Mouse (Mus musculus) limb, embryonic 11.5 days (tissue): ENCODE data around the gene Oaz3. TPM values are rescaled to one million over a fixed set of nuclear protein-coding genes. Genes with fewer than 3 reads are reported as not detected.
A peak's percentile ranks its signal among the peaks of the same experiment; 100 is the strongest.

ENCODE experiments used
- ATAC-seq: fragments of 200-750 bp; cut with Nextera tagmentation; 2 replicates; pipeline ENCODE4 v1.8.0; 2017; ENCODE audit warnings: low read depth; ENCODE audit not compliant: insufficient number of reproducible peaks, low FRiP score, low TSS enrichment
- DNase-seq: peaks from one replicate; pipeline ENCODE4 v3.0.0-alpha.2; 2015; ENCODE audit warnings: low spot score
- H3K27ac ChIP-seq: fragments of 300-500 bp; sonication (generic); replicated peaks from 2 replicates; pipeline ENCODE4 v1.5.1; 2014; ENCODE audit warnings: low read depth, mild to moderate bottlenecking, low read length
- H3K27me3 ChIP-seq: fragments of 300-500 bp; sonication (generic); 2 replicates; pipeline ENCODE4 v1.6.1; 2014; ENCODE audit warnings: mild to moderate bottlenecking, low read length, mixed read lengths; ENCODE audit not compliant: control insufficient read depth, insufficient read depth
- H3K36me3 ChIP-seq: fragments of 300-500 bp; sonication (generic); 2 replicates; pipeline ENCODE4 v1.6.1; 2014; ENCODE audit warnings: mild to moderate bottlenecking, low read length, moderate library complexity, mixed read lengths; ENCODE audit not compliant: control insufficient read depth, insufficient read depth
- H3K4me1 ChIP-seq: fragments of 300-500 bp; sonication (generic); 2 replicates; pipeline ENCODE4 v1.6.1; 2014; ENCODE audit warnings: low read length, mixed read lengths; ENCODE audit not compliant: control insufficient read depth, insufficient read depth
- H3K4me2 ChIP-seq: fragments of 300-500 bp; sonication (generic); 2 replicates; pipeline ENCODE4 v1.6.1; 2014; ENCODE audit warnings: low read depth, mild to moderate bottlenecking, moderate library complexity; ENCODE audit not compliant: severe bottlenecking
- H3K4me3 ChIP-seq: fragments of 300-500 bp; sonication (generic); 2 replicates; pipeline ENCODE4 v1.5.1; 2014; ENCODE audit warnings: low read depth, low read length
- H3K9ac ChIP-seq: fragments of 300-500 bp; sonication (generic); 2 replicates; pipeline ENCODE4 v1.6.1; 2014; ENCODE audit warnings: mild to moderate bottlenecking, low read length
- H3K9me3 ChIP-seq: fragments of 300-500 bp; sonication (generic); 2 replicates; pipeline ENCODE4 v1.6.1; 2016; ENCODE audit warnings: low read length; ENCODE audit not compliant: control insufficient read depth
- WGBS: fragments of 180-500 bp; shearing (Covaris S2); extraction: QIAGEN DNeasy Blood & Tissue Kit; methylation state at CpG from one replicate; pipeline ENCODE4 v1.1.7; 2014; 5-methylcytosine and 5-hydroxymethylcytosine counted together
- polyA plus RNA-seq: library from polyadenylated mRNA; unstranded; fragments of >200 nt; fragmentation: Nextera tagmentation; extraction: Ambion mirVana; gene quantifications from 2 replicates; pipeline ENCODE4 v1.2.1, GENCODE M21; 2014

Gene Oaz3
- polyA plus RNA-seq, 1 experiment from 2014 or later, result 0.36 TPM

DNA sequence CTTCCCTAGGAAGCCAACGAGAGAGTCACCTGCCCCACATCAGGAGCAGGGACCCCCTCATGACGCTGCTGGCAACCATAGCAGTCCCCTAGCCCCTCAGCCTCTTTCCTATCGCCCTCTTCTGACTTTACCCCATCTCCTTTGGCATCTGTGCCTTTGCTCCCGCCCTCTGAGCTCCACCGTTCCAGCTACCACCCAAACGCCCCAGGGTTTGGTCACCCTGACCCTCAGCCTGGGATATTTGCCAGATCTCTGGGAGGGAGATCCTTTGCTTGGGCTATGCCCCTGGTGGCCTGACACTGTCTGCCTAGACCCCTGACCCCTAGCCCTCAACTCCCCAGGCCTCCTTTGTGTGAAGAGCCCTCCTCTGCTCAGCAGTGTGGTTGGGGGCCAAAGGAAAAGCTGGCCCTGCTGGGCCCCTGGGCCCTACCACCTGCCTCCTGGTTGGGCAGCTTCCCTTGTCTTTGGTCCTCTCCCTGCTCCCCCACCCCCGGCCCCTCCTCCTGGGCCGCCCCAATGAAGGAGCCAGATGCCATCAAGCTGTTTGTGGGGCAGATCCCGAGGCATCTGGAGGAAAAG is 35.0 kb upstream of the Oaz3 start:
- Histone ChIP-seq H3K9me3 (no peaks in the 10 kb centered on the region), H3K4me1 (peaks cover 8% of the 10 kb centered on the region; the same call in 1 of the 2 replicates), H3K27me3 (peaks cover 8% of the 10 kb centered on the region; the same call in 1 of the 2 replicates), H3K9ac (no peak overlapping the region), H3K27ac (no peak overlapping the region), H3K36me3 (no peaks in the 10 kb centered on the region), H3K4me3 (0 out of 2 replicates have a peak overlapping the region, but pooled peaks have one; percentile 3), H3K4me2 (no peak overlapping the region)
- ATAC-seq (no peak), DNase-seq (no peak)
- 13% methylated on average over 9 of the region's 9 CpGs for WGBS

DNA sequence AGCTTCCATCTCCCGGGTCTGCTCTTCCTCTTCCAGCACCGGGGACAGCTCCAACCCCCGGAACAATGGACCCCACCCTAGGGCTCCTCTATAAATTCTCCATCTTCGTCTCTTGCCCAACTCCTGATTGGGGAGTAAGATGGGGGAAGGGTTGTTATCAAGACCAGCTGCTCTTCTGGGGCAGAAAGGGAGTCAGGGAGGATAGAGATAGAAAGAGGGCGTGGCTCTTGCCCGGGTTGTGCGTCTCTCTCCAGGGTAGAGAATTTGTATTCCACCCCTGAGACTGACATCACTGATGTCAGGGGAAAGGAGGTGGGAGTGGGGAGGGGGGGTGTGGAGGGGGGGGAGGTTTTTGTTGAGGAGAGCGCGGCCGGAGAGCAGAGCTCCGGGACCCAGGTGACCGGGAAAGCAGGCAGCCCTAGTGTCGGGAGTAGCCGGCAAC is 34.3 kb upstream of the Oaz3 start, which contains the start of gene Celf3:
Gene Celf3 (plus strand): TSS at position 315 of the 442 bp plus-strand sequence.
- Histone ChIP-seq H3K27me3 (peaks cover 8% of the 10 kb centered on the region; the same call in 1 of the 2 replicates), H3K4me3 (0 out of 2 replicates have a peak within 1 kb of the TSS, but pooled peaks have one; percentile 3), H3K36me3 (no peaks in the 10 kb centered on the region), H3K4me2 (no peak within 1 kb of the TSS), H3K9me3 (no peaks in the 10 kb centered on the region), H3K4me1 (peaks cover 8% of the 10 kb centered on the region; the same call in 1 of the 2 replicates), H3K27ac (no peak within 1 kb of the TSS), H3K9ac (no peak within 1 kb of the TSS)
- under 1% methylated on average over 12 of the region's 14 CpGs for WGBS
- DNase-seq (peak; percentile 53), ATAC-seq (0 out of 2 replicates have a peak, but pooled peaks have one; percentile 26)

DNA sequence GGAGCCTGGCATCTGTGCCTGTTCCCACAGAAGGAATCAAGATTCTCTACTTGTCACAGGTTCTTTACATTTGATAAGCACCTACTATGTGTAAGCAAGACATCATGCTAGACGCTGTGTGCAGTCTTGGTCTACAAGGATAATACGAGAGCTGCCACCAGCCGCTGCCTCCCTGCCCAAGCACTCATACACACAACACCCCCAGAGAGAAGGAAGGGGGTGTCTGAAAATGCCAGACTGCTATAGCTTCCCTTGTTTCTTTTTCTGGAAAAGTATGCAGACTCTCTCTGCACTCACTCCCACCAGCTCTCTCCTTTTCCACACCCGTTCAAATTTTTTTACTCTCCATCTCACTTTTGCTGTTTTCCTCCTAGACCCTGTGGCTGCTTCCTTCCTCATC is 33.7 kb upstream of the Oaz3 start:
- H3K27ac ChIP-seq, result no peak overlapping the region
- WGBS, result 63% methylated on average over 4 of the region's 4 CpGs
- H3K9ac ChIP-seq, result no peak overlapping the region
- DNase-seq (no peak), ATAC-seq (no peak)
- peaks cover 9% of the 10 kb centered on the region for H3K4me1 ChIP-seq
- H3K27me3 ChIP-seq, result peaks cover 8% of the 10 kb centered on the region; the same call in 1 of the 2 replicates
- no peaks in the 10 kb centered on the region for H3K36me3 ChIP-seq
- no peak overlapping the region for H3K4me2 ChIP-seq
- H3K4me3 ChIP-seq, result no peak overlapping the region
- H3K9me3 ChIP-seq, result no peaks in the 10 kb centered on the region

DNA sequence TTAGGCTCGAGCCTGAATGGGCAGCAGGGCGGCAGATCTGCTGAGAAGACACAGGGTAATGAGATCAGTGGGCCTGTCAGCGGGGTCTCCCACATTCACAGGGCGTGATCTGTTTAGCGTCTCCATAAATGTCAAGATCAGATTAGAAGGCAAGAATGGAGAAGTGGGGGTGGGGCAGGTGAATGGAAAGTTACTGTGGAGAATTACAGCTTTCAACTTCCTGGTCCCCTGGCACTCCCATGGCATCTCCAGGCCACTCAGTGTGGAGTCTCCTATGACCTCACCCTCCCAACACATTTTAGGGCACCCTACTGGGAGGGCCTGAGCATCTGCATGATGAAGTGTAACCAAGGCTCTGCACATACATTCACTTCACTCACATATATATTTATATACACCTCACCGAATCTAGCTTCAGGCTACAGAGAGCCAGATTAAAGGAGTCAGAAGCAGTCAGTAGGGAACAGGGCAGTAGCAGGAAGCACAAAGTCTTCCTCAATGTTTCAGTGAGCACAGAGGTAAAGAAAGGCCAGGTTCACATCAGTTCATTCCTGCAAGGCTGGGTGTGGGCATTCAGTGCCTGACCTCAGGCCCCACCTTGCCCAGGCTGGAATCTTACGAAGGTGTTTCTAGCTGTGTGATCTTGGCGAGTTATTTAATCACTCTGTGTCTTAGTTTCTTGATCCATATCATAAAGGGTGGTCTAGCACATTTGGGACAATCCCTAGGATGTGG is 32.8 kb upstream of the Oaz3 start:
- Histone ChIP-seq H3K9ac (no peak overlapping the region), H3K4me1 (peaks cover 13% of the 10 kb centered on the region)
- 34% methylated on average over 8 of the region's 8 CpGs for WGBS

DNA sequence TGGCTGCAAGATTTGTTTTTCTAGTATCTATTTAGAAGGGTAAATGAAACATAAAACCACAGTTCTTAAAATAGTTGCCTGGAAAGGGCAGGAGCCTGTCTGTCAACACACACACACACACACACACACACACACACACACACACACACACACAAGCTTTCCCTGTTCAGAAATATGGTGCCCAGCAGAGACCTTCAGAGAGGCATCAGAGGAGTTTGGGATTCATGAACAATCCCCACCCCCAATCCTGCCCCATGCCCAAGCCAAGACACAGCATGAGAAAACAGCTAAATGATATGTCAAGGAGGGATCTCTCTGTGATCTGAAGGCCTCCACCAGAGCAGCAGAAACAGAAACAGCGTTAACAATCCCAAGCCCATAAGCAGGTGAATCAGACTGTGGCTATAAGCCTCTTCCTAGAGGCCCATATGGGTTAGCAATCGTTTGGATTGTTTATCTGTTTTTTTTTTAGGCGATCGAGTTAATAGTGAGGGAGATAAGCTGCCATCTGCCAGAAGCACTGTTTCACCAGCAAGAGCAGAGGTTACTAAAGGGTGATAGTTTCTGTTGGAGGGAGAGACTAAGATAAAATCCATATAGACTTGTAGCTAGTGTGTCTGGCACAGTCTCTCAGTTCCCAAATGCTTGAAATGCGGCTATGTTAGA is 30.0 kb upstream of the Oaz3 start:
- ATAC-seq (no peak), DNase-seq (no peak)
- WGBS, result 67% methylated on average over 5 of the region's 5 CpGs
- H3K4me3 ChIP-seq, result no peak overlapping the region
- H3K36me3 ChIP-seq, result no peaks in the 10 kb centered on the region
- H3K9ac ChIP-seq, result no peak overlapping the region
- peaks cover 9% of the 10 kb centered on the region; the same call in 1 of the 2 replicates for H3K4me1 ChIP-seq
- H3K9me3 ChIP-seq, result no peaks in the 10 kb centered on the region
- 0 out of 2 replicates have a peak, but pooled peaks cover 2% of the 10 kb centered on the region for H3K27me3 ChIP-seq
- H3K4me2 ChIP-seq, result no peak overlapping the region
- H3K27ac ChIP-seq, result no peak overlapping the region

More for the DNA sequence above, 32.8 kb upstream of the Oaz3 start:
- DNase-seq (peak; percentile 36), ATAC-seq (no peak)
- H3K27ac ChIP-seq, result no peak overlapping the region
- H3K4me3 ChIP-seq, result no peak overlapping the region
- peaks cover 8% of the 10 kb centered on the region; the same call in 1 of the 2 replicates for H3K27me3 ChIP-seq
- H3K9me3 ChIP-seq, result no peaks in the 10 kb centered on the region
- no peaks in the 10 kb centered on the region for H3K36me3 ChIP-seq
- no peak overlapping the region for H3K4me2 ChIP-seq

DNA sequence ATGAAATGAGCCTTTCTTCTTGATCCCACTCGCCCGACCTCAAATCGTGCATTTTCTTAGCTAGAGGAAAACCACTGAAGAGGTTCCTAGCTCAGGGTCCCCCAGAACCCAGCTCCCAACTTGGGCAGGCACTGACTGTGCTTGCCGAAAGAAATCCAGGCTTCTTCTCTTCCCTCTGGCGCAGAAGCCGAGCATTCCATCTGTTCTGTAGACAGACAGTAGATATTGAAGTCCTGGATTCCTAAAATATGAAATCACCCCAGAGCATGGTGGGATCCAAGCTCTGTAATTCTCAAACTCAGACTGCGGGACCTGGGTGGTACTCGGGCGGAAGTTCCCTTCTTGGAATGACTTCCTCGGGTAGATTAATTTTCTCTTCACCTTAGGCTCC is 29.4 kb upstream of the Oaz3 start:
- 49% methylated on average over 10 of the region's 10 CpGs for WGBS
- Histone ChIP-seq H3K27me3 (no peaks in the 10 kb centered on the region), H3K36me3 (no peaks in the 10 kb centered on the region), H3K9ac (no peak overlapping the region), H3K4me2 (peak overlapping the region; percentile 46; the same call in 1 of the 2 replicates), H3K4me1 (peaks cover 9% of the 10 kb centered on the region; the same call in 1 of the 2 replicates), H3K9me3 (no peaks in the 10 kb centered on the region), H3K27ac (no peak overlapping the region), H3K4me3 (no peak overlapping the region)
- no peak for DNase-seq
- no peak for ATAC-seq

DNA sequence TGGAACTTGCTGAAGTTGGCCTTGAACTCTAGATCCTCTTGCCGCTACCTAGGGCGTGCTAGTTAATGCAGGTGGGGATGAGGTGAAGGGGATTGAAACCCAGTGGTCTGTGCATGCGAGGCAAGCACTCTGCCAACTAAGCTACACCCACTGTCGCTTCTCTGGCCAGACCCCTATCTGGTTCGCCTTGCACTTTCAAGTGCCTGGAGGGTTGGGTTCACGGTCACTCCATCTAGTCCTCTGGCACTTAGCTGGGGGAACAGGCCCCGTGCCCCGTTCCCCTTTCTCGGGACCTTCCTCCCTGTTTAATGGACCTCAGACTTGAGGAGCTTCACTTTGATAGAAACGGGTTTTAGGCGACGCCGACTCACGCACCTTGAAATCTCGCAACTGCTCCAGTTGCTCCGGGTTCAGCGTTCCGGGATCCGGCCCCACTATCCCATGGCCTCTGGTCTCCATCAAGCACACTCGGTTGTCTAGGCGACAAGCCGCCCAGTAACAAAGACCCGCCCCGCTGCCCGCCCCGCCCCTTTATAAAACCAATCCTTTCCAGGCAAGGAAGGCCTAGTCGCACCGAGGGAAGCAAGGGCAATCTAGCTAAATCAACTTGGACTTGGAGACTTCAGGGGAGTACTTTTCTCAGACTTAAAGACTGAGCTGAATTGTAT is 28.9 kb upstream of the Oaz3 start:
- H3K4me1 ChIP-seq, result peaks cover 9% of the 10 kb centered on the region; the same call in 1 of the 2 replicates
- peak overlapping the region; percentile 46 for H3K4me2 ChIP-seq
- no peaks in the 10 kb centered on the region for H3K9me3 ChIP-seq
- peak overlapping the region; percentile 19; the same call in 1 of the 2 replicates for H3K4me3 ChIP-seq
- no peaks in the 10 kb centered on the region for H3K27me3 ChIP-seq
- no peak overlapping the region for H3K9ac ChIP-seq
- ATAC-seq (peak; percentile 86), DNase-seq (peak; percentile 85)
- WGBS, result 7% methylated on average over 28 of the region's 28 CpGs
- H3K36me3 ChIP-seq, result no peaks in the 10 kb centered on the region
- H3K27ac ChIP-seq, result no peak overlapping the region

DNA sequence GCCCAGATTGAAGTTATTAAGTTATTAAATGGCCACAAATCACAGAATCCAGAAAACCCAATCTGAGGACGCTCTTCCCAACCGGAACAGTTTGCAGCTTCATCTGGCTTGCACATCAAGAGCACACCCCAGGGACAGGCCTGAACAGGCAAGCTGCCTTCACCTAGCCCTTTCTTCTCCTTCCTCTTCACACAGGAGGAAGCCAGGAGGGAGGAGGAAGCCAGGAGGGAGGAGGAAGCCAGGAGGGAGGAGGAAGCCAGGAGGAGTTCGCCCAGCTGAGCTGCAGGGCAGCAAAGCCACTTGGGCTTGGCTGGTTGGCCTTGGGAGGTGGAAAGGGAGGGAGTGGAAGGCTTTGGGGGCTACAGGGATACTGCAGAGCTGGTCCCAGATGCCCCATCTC is 25.2 kb upstream of the Oaz3 start:
- Histone ChIP-seq H3K36me3 (no peaks in the 10 kb centered on the region), H3K9ac (no peak overlapping the region), H3K27ac (no peak overlapping the region), H3K4me3 (no peak overlapping the region), H3K4me1 (peaks cover 14% of the 10 kb centered on the region), H3K9me3 (no peaks in the 10 kb centered on the region), H3K4me2 (no peak overlapping the region), H3K27me3 (no peaks in the 10 kb centered on the region)
- ATAC-seq (no peak), DNase-seq (no peak)
- 25% methylated on average over 3 of the region's 3 CpGs for WGBS
